ENCODE assay signal across 12 mouse cellular contexts in genomic region chr12:95486502-95486901, GRCm38 (mm10).
"Had no signal": no experiment of that assay in that cellular context is flagged by ENCODE, and none has a peak within 500 bp of the region (broad histone marks: within the 10 kb centered on the region; RNA-seq: fewer than 3 reads in every experiment).

No protein-coding gene starts in this region.

- DNase-seq: retina, postnatal 1 day; right cerebral cortex, adult 18-20 months; right cerebral cortex, postnatal 14 days; right cerebral cortex, postnatal 25 days; right cerebral cortex, postnatal 4 days; spleen, adult 18-20 months; thymus, adult 18-20 months; thymus, adult 2 months; thymus, postnatal 14 days; thymus, postnatal 25 days; thymus, postnatal 36 days; thymus, postnatal 4 days had no signal
